Mouse (Mus musculus) stomach, postnatal 0 days (tissue): ENCODE measurements at regions not wholly inside any gene's neighbourhood (a gene's known extent, or its start where the extent isn't known, plus 50 kb on each side); places are given as distances from the start of the nearest gene placed in this dataset.
A peak's percentile ranks its signal among the peaks of the same experiment; 100 is the strongest.

Source experiments
- ATAC-seq: fragments of 200-750 bp; cut with Nextera tagmentation; 2 replicates; pipeline ENCODE4 v1.8.0; 2017; ENCODE audit not compliant: low FRiP score, low TSS enrichment
- DNase-seq: peaks from one replicate; pipeline ENCODE4 v3.0.0-alpha.2; 2016; ENCODE audit warnings: low spot score
- H3K27ac ChIP-seq: fragments of 300-500 bp; sonication (generic); replicated peaks from 2 replicates; pipeline ENCODE4 v1.5.1; 2014; ENCODE audit warnings: mild to moderate bottlenecking, control low read depth
- H3K27me3 ChIP-seq: fragments of 300-500 bp; sonication (generic); 2 replicates; pipeline ENCODE4 v1.6.1; 2014; ENCODE audit warnings: low read length; ENCODE audit not compliant: control insufficient read depth, insufficient read depth
- H3K36me3 ChIP-seq: fragments of 300-500 bp; sonication (generic); 2 replicates; pipeline ENCODE4 v1.6.1; 2014; ENCODE audit warnings: low read length, mixed read lengths; ENCODE audit not compliant: control insufficient read depth, insufficient read depth
- H3K4me1 ChIP-seq: fragments of 300-500 bp; sonication (generic); replicated peaks from 2 replicates; pipeline ENCODE4 v1.6.1; 2014; ENCODE audit warnings: antibody characterized with exemption; ENCODE audit not compliant: control insufficient read depth, insufficient read depth
- H3K4me2 ChIP-seq: fragments of 300-500 bp; sonication (generic); replicated peaks from 2 replicates; pipeline ENCODE4 v1.6.1; 2014; ENCODE audit warnings: low read depth, mild to moderate bottlenecking, control low read depth, moderate library complexity
- H3K4me3 ChIP-seq: fragments of 300-500 bp; sonication (generic); 2 replicates; pipeline ENCODE4 v1.5.1; 2014; ENCODE audit warnings: low read depth, low read length, control low read depth
- H3K9ac ChIP-seq: fragments of 300-500 bp; sonication (generic); 2 replicates; pipeline ENCODE4 v1.6.1; 2014; ENCODE audit warnings: mild to moderate bottlenecking, low read length, control low read depth, mixed read lengths
- H3K9me3 ChIP-seq: fragments of 300-500 bp; sonication (generic); 2 replicates; pipeline ENCODE4 v1.6.1; 2016; ENCODE audit warnings: low read length; ENCODE audit not compliant: control insufficient read depth
- CTCF ChIP-seq: IDR thresholded peaks from 2 replicates; pipeline ENCODE4 v1.5.1; 2016; ENCODE audit warnings: antibody characterized with exemption, low read depth, mild to moderate bottlenecking, moderate library complexity
- EP300 ChIP-seq: optimal IDR thresholded peaks from 2 replicates; pipeline ENCODE3; 2016; ENCODE audit warnings: antibody characterized with exemption
- WGBS: fragments of 180-500 bp; shearing (Covaris S2); extraction: QIAGEN DNeasy Blood & Tissue Kit; methylation state at CpG from one replicate; pipeline ENCODE4 v1.1.7; 2014; 5-methylcytosine and 5-hydroxymethylcytosine counted together

- Histone ChIP-seq H3K36me3 (no peaks in the 10 kb centered on the region), H3K4me1 (no peaks in the 10 kb centered on the region), H3K9me3 (no peaks in the 10 kb centered on the region), H3K9ac (no peak overlapping the region), H3K4me3 (no peak overlapping the region), H3K4me2 (no peak overlapping the region), H3K27me3 (no peaks in the 10 kb centered on the region), H3K27ac (no peak overlapping the region)
- WGBS: 80% methylated on average over 2 of the region's 2 CpGs
- no peak for ATAC-seq
- DNase-seq: no peak
- no peak for TF ChIP-seq EP300
- TF ChIP-seq CTCF: no peak
These were observed 221.3 kb downstream of the Prdm13 start for GRCm38 (mm10) chr4:21464456-21464855.

DNA sequence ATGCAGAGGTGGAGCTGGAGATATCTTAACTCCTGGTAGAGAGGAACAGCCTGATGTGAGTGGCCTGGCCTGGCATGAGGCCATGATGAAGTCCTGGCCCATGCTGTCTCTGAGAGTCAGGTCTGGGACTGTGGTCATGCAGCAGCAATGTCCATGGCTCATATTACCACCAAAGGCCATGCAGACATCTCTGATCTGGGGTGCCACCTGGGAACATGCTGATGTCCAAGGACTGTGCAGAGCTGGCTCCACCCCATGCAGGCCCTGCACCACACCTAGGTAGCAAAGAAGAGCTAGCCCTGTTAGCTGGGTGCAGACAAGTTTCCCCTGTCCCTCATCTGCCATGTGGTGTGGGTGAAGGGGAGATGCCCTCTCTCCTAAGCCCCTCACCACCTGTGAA is 244.5 kb downstream of the Prdm13 start:
- DNase-seq (no peak), ATAC-seq (no peak)
- Histone ChIP-seq H3K9me3 (no peaks in the 10 kb centered on the region), H3K27me3 (no peaks in the 10 kb centered on the region), H3K36me3 (no peaks in the 10 kb centered on the region), H3K9ac (no peak overlapping the region), H3K4me2 (no peak overlapping the region), H3K27ac (no peak overlapping the region), H3K4me1 (no peaks in the 10 kb centered on the region), H3K4me3 (no peak overlapping the region)
- TF ChIP-seq EP300: no peak

DNA sequence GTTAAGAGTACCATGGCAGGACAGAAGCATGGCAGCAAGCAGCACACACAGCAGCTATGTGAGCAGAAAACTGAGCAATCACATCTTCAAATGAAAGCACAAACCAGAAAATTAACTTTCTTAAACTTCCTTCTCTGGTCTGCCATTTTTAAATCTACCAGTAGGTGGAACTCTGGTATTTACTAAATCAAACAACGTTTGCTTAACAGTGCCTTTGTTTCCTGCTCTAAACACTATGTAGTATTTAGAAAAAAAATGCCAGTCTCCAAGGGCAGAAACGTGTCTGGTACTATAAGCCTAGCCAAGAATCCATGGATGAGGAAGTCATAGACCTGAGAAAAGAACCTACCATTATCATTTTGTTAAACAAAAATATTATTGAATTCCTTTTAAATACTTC is 249.1 kb downstream of the Prdm13 start:
- no peaks in the 10 kb centered on the region for H3K9me3 ChIP-seq
- DNase-seq: no peak
- H3K27me3 ChIP-seq: no peaks in the 10 kb centered on the region
- no peak overlapping the region for H3K4me2 ChIP-seq
- 12% methylated on average over 2 of the region's 2 CpGs for WGBS
- ATAC-seq: no peak
- no peak overlapping the region for H3K9ac ChIP-seq
- H3K27ac ChIP-seq: no peak overlapping the region
- no peak overlapping the region for H3K4me3 ChIP-seq
- H3K4me1 ChIP-seq: no peaks in the 10 kb centered on the region
- TF ChIP-seq CTCF: no peak; the same call in 1 of the 2 replicates
- TF ChIP-seq EP300: no peak
- no peaks in the 10 kb centered on the region for H3K36me3 ChIP-seq

DNA sequence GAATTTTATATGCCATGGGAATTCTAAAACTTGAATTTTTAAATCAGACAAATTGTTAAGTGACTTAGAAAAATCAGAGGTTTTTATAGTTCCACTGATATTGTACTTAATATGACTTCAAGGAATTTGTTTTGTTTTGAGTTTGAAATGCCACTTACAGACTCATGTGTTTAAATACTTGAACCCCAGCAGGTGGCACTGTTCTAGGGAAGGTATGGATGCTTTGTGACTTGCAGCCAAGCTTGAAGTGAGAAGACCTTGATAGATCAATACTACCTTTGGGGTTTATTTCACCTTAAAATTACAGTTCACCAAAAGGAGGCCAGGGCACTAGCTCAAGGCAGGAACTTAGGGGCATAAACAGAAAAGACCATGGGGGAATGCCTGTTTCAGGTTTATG is 277.9 kb downstream of the Prdm13 start:
- Histone ChIP-seq H3K9me3 (no peaks in the 10 kb centered on the region), H3K27me3 (no peaks in the 10 kb centered on the region), H3K4me2 (no peak overlapping the region), H3K9ac (no peak overlapping the region), H3K36me3 (no peaks in the 10 kb centered on the region), H3K4me3 (no peak overlapping the region), H3K4me1 (no peaks in the 10 kb centered on the region), H3K27ac (no peak overlapping the region)
- no peak for ATAC-seq
- no peak for TF ChIP-seq EP300
- peak; percentile 44 for TF ChIP-seq CTCF
- DNase-seq: no peak

- TF ChIP-seq CTCF: no peak
- no peak for TF ChIP-seq EP300
- Histone ChIP-seq H3K4me2 (no peak overlapping the region), H3K9me3 (no peaks in the 10 kb centered on the region), H3K27me3 (no peaks in the 10 kb centered on the region), H3K4me3 (no peak overlapping the region), H3K27ac (no peak overlapping the region), H3K4me1 (no peaks in the 10 kb centered on the region), H3K36me3 (no peaks in the 10 kb centered on the region), H3K9ac (no peak overlapping the region)
- ATAC-seq (no peak), DNase-seq (no peak)
- 94% methylated on average over 1 of the region's 1 CpGs for WGBS
These were observed 316.4 kb downstream of the Prdm13 start for GRCm38 (mm10) chr4:21369314-21369713.

DNA sequence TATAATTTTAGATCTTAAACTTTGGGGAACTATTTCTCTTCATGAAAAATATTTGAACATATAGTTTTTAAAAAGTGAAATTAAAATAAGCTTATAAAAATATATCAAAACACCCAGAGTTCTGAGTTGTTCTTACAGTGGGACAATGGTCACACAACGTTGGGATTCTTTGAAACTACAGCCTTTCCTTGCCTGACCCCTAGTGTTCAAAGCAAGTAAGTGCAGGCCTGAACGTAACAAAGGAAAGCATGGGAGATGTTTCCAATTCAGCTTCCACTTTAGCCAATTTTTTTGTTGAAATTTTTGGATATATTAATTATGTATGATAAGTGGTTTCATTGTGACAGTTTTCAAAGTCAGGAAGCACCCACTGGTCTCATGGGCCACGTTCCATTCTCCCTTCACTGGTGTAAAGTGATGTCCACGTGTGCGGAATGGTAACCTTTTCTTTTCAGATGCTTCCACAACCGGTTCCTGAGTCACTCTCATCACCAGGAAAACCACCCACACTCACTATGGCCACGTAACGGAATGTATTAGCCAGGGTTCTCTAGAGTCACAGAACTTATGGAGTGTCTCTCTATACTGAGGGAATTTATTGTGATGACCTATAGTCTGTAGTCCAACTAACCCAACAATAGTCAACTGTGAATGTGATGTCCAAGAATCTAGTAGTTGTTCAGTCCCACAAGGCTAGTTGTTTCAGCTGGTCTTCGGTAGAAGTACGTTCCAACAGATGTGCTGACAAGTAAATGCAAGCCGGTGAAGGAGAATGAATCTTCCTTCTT is 317.3 kb downstream of the Prdm13 start:
- ATAC-seq: no peak
- WGBS: 67% methylated on average over 11 of the region's 11 CpGs
- H3K36me3 ChIP-seq: no peaks in the 10 kb centered on the region
- H3K9me3 ChIP-seq: no peaks in the 10 kb centered on the region
- H3K27ac ChIP-seq: no peak overlapping the region
- no peak overlapping the region for H3K9ac ChIP-seq
- H3K27me3 ChIP-seq: no peaks in the 10 kb centered on the region
- H3K4me1 ChIP-seq: no peaks in the 10 kb centered on the region
- TF ChIP-seq CTCF (peak; percentile 94), EP300 (no peak)
- DNase-seq: no peak
- no peak overlapping the region for H3K4me3 ChIP-seq
- H3K4me2 ChIP-seq: no peak overlapping the region
